Mouse (Mus musculus) retina, adult 2 months (tissue): ENCODE data around the gene Cacna1c.

ENCODE experiments used
- DNase-seq: peaks from one replicate; pipeline ENCODE4 v3.0.0-alpha.2; 2012; ENCODE audit warnings: low read depth, low spot score

The Cacna1c gene

GRCm38 (mm10) chr6:119196382-119197305 lies at the start of gene Cacna1c:
Cacna1c (minus strand) TSS chr6:119196418.
- no peak for DNase-seq

- DNase-seq: no peak
Observed at GRCm38 (mm10) chr6:119240871-119241705, 44.9 kb upstream of the Cacna1c start.

GRCm38 (mm10) chr6:119240256-119240655 lies 44.0 kb upstream of the Cacna1c start:
- no peak for DNase-seq

DNA sequence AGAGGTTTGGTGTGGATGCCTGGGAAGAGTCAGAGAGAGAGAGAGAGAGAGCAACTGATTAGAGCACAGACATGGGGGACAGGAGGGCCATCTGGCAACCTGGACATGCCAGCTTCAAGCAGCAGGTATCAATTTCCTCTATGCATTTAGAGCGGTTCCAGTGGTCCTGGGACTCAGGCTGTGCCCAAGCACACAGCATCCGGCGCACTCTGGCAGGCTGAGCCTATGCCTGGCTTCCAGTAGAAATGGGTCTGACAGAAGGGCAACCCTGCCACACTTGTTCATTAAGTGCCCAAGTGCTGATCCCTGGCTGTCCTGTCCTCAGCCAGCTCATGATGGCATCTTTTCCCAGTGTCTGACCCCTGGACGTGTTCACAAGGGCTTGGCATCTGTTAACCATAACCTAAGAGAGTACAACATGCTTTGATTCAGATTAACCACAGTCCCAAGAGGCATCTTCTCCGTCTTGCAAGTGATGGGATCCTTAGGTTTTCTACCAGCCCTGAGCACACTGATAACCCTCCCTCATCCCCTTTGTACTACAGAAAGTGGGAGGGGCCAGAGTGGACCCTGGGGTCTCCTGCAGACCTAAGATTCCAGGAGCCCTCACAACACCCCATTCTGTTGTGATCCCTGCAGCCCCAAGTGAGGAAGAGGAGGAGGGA lies 43.3 kb upstream of the Cacna1c start:
- no peak for DNase-seq

DNA sequence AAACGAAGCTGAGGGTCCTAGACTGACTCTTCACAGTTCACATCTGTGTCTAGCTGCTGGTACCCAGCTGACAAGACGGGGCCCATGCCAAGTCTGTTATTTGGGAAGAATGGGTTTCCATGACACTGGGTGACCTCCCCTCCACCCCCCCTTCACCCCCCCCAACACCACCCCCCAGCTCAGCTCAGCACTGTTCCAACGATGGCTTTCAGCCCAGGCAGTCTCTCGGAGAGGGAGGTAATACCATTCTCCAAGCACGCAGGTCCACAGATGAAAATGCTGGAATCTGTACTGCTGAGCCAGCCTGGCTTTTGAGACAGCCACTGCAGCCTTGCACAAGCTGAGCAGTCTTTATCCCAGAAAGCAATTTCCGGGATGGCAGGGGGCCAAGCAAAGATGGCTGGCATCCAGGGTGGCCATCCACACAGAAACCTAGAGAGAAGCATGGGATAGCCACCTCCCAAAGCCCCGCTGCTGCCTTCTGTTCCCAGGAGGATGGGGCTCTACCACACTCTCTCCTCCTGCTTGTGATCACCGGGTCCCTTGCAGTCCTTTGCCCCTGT lies 41.3 kb upstream of the Cacna1c start:
- no peak for DNase-seq

DNA sequence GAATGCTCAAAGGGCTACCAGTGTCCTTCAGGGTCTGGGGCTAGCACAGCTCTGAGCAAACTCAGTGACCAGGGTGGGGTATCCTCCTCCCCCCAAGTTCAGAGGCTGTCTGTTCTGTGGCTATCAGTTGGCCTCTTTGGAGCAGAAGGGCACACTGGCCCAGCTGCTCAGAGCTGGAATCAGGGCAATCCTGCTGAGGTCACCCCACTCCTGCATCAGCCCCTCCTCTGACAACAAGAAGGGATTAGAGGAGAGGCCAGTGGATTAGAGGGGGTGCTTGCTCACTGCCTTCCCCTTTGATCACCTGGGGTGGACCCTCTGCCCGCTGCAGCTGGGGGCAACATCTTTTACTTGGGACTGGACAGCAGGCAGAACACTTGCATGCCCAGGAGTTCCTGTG lies 40.0 kb upstream of the Cacna1c start, which contains the start of gene Cacna2d4:
TSS of gene Cacna2d4 (plus strand) at position 286 of the 400 bp plus-strand sequence.
- DNase-seq: peak; percentile 73

GRCm38 (mm10) chr6:119235441-119235840 lies 39.2 kb upstream of the Cacna1c start:
- DNase-seq: no peak

DNA sequence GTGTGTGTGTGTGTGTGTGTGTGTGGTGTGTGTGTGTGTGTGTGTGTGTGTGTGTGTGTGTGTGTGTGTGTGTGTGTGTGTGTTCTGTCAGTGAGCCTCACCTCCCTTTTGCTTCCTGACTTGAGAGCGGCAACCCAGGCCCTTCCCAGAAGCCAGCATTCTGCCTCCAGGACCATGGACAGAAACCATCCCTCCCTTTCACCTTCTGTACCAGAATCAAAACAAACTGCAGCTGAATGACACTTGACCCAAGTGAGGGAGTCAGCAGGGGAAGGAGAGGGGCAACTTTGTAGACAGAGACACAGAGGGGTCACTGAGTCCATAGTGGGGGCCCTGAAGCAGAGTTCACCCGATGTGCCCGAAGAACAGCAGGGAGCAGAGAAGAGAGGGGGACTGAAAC lies 36.8 kb upstream of the Cacna1c start:
- no peak for DNase-seq

DNA sequence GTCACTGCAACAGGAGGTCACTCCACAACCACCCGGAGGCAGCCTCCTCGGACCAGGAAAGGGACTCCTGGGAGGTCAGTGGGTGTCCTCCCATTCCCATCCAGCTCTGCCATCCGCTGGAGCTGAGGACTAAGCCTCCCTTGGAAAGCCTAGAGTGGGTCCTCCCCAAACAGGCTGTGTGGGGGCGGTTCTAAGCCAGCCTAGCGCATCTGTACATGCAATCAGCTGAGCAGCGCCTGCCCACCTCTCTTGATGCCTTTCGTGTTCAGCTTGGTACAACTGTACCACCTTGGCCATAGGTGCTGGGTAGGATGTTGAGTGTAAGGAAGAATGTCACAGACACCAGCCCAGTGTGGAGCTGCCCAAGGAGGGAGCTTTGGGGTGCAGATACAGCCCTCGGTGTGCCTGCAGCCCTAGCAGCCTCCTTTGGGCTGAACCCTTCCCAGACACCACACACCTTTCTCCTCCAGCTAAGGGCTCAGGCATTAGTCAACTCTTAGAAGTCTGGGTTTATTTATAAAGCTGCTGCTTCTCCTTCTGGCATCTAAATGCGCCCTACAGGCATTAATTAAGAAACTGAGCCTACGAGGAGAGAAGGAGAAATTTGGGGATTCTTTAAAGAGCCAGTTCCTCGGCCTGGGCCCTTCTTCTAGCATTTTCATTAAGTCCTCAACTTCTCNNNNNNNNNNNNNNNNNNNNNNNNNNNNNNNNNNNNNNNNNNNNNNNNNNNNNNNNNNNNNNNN lies 32.8 kb upstream of the Cacna1c start:
- no peak for DNase-seq

DNA sequence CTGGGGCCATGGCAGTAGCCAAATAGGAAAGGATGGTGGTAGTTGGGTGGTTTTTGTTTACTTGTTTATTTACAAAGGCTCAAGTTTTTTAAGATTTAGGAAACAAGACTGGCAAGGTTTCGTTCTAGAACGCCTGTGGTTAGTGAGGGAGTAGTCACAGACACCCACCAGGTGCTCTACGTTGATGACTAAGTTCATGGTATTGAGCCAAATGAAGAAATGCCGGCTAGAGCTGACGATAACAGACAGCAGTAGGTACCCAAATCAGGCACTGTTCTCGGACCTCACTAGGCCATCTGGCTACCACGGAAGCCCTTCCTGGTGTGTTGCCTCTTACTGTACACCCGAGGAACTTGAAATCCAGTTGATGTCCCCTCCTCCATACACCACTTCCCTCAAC lies 30.8 kb upstream of the Cacna1c start:
- no peak for DNase-seq

GRCm38 (mm10) chr6:119225731-119226130 lies 29.5 kb upstream of the Cacna1c start:
- DNase-seq: no peak

DNA sequence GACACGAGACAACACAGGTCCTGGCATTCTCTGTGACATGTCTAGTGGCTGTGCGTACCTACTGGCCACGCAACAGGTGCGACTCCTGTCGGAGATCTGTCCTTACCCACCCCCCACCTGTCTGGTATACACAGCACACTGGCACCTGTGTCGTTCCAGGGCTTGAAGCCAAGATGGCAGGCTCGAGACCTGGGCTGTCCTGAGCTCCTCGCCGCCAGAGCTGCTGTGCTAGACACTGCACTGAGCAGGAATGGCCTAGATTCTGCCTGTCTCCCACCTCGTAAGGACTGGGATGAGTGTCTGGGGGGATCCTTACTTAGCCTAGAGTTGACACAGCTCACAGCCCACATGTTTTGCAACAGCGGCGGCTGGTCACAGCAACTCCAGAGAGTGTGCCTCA lies 29.0 kb upstream of the Cacna1c start:
- no peak for DNase-seq

DNA sequence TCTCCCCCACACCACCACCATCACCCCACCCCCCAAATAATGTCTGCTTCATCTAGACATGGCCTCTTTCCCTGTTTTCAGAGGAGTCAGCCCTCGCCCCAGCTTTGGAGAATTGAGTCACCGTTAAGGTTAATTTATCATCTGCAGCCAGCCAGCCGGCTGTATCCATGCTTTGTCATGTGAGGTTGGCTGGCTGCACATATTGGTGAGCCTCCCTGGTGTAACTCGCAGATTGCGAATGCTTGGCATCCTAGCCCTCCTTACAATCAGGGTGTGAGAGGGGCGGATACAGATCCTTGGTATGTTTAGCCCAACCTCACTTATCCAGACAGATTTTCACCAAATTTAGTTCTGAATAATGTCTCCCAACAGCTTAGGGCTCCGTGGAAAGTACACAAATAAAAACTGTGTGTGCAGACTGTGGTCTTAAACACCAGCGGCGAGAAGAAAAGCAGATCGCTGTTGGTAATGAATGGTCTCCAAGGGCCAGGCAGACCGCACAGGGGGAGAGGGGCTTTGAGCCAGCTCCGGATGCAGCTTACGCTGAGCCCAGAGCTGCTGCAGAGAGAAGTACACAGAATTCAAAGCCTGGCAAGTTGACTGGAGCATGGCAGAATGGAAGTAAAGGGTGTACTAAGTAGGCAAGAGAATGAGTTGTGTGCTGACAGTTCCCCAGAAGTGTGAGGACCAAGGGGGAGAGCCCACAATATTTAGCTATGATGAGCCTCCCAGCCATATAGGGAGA lies 28.4 kb upstream of the Cacna1c start:
- no peak for DNase-seq

- no peak for DNase-seq
Observed at GRCm38 (mm10) chr6:119220297-119220696, 24.1 kb upstream of the Cacna1c start.

DNA sequence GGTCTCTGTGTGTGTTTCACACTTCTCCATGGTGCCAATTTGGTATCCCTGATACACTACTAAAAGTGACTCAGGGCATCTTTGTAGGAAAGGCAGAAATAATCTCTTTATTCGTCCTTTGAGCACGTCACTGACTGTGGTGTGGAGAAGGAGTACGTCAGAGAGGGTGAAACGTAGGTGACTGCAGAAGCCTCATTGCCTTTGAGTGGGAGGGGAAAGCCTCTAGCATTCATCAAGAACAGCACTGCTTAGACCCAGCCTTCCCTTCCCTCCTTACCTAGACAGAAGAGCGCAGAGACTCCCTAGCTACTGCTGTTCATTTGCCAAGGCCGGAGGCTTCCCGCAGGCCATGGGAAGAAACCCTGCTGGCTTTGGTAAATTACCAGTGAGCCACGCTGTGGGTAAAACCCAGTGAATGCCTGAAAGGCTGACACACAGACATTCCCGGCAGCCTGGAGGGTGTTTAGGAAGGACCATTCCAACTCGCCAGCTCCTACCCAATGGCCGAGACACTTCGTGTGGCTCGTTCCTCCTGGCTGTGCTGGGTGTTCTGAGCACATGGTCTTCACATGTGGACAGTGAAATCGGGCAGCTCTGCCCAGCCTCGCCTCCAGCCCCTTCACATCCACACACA lies 23.1 kb upstream of the Cacna1c start:
- no peak for DNase-seq

DNA sequence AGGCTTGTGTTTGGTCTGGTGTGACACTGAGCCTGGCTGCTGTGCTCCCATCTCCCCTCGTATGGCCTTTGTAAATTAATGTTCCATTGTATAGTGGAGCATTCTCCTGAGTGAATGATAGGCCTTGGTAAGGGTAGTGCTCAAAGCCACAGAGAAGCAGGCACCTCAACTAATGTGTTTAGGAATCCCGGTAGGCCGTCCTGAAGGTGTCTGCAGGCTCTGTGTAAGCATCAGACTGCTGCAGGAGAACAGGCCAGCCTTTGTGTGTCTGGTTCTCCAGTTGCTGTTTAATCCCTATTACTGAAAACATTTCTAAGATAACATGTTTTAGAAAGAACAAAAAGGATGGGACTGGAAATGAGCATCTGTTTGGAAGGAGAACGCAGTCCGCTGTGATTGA lies 22.4 kb upstream of the Cacna1c start:
- no peak for DNase-seq

GRCm38 (mm10) chr6:119217661-119218060 lies 21.4 kb upstream of the Cacna1c start:
- DNase-seq: no peak

DNA sequence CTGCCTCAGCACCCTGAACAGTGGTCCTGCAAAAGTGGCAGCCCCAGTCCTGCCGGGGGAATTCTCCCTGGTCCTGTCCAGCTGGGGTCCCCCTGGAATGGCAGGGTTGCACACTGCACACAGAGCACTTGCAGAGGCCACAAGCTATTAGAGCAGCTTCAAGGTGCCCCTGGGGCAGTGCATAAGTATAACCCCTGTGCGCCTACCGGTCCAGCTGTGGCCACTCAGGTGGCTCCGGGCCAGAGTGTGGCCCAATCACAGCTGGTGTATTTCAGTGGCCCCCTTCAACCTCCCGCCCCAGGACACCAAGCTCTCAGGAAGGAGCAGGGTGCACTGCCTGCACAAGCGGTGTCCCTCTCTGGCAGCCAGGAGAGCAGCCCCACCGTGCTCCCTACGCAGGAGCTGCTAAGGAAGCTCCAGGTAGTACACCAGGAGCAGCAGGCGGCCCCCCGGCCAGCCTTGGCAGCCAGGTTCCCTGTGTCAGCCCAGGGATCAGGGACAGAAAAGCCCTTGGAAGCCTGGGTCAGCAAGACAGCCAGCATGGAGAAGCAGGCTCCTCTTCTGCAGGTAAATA lies 18.9 kb upstream of the Cacna1c start:
- DNase-seq: no peak

DNA sequence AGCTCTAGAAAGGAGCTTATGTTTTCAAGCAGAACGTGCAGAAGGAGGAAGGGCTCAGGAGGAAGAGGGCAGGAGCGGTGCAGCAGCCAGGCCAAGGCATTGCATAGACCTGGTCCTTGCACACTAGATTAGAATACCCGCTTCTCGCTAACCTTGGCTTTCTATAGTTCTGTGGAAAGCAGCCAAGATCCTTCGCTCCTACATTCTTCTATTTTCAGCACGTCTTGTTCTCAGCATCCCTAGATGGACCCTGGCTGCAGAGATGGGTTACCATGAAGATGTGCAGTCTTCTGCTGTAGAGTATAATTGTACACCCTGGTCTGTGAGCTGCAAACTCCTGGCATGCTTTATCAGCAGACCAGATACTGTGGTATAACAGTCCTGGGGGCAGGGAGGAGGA lies 18.0 kb upstream of the Cacna1c start:
- DNase-seq: no peak
